Mouse (Mus musculus) megakaryocyte-erythroid progenitor cell, adult 5-6 weeks (primary cell): ENCODE measurements around the gene Naa15. TPM values are rescaled to one million over a fixed set of nuclear protein-coding genes. Genes with fewer than 3 reads are reported as not detected.
"Not testable (repeated sequence)": the region's sequence is repeated elsewhere in the genome, so short reads cannot be mapped to it uniquely, and the experiment has no call there.

Source experiments
- ATAC-seq: replicated peaks from 2 replicates; pipeline ENCODE4 v1.8.0; 2016; ENCODE audit warnings: mild to moderate bottlenecking, inconsistent platforms; ENCODE audit not compliant: severe bottlenecking, poor library complexity, low FRiP score, low TSS enrichment
- total RNA-seq, 2 experiments: library from RNA; stranded (forward) in 1 of 2; stranded (reverse) in 1 of 2; fragments of 200-1000, 215-1000 nt in 1 of 2; fragments of >200 nt in 1 of 2; fragmentation: Nextera tagmentation in 1 of 2; gene quantifications; 2 replicates each; pipeline ENCODE4 v1.2.3; 2014 to 2017

Gene Naa15
- total RNA-seq, 2 experiments from 2014 or later, result 123 to 129 TPM

DNA sequence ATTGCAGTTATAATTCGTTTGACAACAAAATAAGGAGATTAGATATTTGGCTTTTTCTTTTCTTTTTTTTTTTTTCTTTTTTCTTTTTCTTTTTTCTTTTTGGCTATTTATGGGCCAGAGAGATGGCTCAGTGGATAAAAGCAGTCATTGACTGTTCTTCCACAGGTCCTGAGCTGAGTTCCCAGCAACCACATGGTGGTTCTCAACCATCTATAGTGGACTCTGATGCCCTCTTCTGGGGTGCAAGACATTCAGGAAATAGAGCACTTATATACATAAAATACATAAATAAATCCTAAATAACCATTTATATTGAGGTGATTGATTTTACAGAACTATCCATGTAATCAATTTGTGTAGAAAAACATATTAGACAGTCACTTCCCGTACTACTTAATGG lies 2.5 kb downstream of the Naa15 start:
- no peak for ATAC-seq

DNA sequence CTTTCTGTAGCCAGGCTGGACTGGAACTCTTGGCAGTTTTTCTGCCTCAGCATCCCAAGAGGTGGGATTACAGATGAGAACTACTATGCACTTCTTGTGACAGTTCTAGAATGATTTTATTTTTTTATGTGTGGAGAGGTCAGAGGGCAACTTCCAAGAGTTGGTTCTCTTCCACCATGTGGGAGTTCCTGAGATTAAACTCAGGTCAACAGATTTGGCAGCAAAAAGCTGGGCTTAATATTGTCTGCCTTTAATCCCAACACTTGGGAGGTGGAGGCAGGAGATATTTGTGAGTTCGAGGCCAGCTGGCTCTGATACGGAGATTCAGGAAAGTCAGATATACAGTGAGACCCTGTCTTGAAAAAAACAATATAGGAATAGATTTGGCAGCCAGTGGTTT lies 3.0 kb downstream of the Naa15 start:
- ATAC-seq, result no peak

DNA sequence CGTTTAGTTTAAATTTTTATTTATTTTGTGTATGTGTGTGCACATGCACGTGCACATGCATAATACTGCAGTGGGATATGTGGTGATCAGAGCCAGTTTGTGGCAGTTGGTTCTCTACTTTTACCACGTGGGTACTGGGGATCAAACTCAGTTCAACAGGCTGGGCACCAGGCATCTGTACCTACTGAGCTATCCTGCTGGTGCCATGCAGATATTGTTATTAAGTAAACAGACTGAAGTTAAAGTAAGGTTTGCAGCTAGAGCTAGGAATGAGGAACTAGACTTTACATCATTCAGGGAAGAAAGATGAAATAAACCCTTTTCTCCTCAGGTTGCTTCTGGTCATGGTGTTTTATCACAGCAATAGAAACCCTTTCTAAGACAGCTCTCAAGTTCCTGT lies 7.0 kb downstream of the Naa15 start:
- no peak for ATAC-seq

DNA sequence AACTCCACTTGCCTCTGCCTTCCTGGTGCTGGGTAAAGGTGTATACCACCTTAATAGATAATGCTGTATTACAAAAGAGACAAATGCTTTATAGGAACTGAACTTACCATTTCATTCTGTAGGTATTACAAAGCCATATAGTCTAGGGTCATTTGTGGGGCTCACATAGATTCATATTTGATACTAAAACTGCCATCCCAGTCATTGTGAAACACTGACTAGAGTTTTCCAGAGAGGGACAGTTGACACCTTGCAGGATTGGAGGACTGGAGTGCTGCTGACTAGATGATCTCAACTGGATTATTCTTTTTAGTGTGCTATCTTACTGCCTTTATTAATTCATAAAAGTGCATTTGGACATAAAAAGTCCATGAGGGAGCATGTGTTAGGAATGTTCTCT lies 10.4 kb downstream of the Naa15 start:
- ATAC-seq, result no peak

DNA sequence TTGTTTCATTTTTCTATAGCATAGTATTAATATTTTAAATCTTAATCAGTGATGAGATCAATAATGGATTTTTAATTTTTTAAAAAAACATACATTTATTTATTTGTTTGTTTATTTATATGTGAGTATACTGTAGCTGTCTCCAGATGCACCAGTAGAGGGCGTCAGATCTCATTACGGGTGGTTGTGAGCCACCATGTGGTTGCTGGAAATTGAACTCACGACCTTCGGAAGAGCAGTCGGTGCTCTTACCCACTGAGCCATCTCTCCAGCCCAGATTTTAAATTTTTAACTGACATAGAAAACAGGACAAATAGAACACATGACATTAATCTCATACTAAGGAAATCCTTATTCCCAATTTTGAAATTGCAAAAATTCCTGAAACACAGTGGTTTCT lies 19.4 kb downstream of the Naa15 start:
- ATAC-seq, result not testable (repeated sequence)

DNA sequence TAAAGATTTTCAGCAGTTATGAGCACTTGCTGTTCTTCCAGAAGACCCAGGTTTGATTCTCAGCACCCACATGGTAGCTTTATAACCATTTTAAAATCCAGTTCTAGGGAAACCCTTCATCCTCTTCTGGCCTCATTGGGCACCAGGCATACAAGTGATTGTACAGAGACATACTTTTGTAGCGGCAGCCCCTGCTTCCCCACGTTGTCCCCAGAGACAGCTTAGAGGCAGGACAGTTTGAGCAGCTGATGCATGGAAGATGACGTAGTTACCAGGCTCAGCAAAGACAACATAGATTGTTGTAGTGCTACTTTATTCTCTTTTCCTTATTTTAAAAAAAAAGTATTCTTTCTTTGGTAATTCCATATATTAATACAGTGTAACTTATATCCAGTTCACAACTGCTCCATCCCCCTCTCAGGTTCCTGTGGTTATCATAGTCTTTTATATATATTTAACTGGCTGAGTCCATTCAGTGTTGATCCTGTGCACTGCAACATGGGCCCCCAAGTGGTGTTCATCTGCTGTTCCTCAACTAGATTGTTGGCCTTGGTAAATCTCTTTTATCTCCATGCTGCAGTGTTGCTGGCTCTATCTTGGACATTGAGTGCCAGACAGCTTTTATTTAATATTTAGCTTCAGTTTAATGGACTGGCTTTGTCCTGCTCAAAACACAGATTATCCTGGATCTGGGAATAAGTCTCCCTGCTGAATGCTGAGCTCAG lies 20.1 kb downstream of the Naa15 start:
- ATAC-seq, result peak; percentile 74

DNA sequence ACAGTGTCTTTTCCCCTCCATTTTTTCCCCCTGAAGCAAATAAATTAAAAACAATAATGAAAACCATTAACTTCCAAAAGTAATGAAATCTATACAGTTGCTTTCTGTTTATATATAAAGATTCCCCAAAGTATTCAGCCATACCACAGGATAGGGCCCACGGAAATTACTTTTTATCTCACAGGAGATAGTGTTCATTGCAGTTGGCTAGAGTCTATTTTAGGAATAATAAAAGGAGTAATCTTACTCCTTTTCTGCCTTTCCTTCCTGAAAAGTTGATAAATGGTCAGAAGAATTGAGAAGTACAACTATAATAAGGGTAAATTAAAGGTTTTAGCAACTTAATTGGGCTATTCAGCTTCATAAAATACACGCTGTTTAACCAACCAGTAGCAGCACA lies 53.6 kb downstream of the Naa15 start:
- ATAC-seq, result no peak

DNA sequence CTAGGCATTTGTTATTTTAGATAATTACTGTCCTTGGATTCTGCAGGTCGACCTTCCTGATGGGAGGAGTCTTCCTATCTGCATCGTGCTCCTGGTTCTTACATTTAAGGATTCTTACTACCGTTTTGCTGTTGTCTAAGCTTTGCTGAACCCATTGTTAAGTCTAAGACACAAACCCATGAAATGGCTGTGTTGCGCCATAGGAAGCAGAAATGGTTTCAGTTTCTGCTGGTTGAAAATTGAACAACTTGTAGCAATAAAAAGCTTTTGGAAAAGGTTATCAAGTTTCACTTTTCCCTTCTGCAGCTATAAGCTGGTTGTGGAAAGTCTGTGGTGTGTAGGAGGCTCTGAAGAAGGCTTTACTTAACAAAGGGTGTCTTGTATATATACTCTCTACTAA lies 60.8 kb downstream of the Naa15 start:
- ATAC-seq, result no peak

DNA sequence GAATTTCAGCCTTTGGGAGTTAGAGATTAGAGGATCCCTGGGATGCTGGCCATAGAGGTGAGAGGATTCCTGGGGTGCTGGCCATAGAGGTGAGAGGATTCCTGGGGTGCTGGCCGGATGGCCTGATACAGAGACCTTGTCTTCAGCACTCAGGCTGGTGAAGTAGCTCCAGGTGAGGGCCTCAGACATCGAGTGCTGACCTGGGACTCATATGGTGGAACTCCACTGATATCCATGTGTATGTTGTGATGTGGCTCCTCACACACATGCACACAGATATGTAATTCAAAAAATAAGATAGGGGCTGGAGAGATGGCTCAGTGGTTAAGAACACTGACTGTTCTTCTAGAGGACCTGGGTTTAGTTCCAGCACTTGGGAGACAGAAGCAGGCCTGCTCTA lies 64.9 kb downstream of the Naa15 start:
- ATAC-seq, result no peak

DNA sequence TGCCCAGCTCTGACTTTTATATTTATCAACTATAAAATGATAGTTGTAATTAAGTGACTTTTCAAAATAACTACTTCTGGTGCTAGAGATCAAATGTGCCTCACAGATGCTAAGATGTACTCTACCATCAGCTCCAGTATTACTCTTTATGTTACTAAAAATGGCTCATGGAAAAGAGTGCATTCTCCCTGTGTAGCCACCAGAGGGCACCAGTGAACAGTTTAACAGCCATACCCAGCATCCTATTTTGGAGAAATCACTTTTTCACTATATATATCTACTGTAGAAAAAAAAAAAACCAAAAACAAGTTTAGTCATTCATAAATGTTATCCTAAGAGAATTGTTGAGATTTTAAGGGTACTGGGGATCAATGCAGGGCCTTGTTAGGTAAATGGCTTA lies 66.1 kb downstream of the Naa15 start:
- ATAC-seq, result no peak

DNA sequence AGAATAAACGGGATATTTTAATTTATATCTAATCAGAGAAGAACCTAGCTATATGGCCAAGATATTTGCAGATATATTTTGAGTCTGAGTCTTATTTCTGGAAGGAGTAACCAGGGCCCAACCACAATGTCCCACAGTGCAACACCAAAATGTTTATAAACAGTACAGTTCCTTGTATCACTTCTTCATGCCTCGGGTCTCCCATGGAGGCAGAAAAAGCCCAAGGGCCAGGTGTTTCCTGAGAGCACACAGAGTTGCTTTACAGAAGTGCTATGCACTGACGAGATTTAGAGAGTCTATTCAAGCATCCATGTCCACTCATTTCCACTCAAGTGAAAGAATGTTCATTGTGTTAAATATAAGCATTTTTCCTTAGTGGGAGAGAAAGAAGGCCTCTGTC lies 66.9 kb downstream of the Naa15 start:
- no peak for ATAC-seq

DNA sequence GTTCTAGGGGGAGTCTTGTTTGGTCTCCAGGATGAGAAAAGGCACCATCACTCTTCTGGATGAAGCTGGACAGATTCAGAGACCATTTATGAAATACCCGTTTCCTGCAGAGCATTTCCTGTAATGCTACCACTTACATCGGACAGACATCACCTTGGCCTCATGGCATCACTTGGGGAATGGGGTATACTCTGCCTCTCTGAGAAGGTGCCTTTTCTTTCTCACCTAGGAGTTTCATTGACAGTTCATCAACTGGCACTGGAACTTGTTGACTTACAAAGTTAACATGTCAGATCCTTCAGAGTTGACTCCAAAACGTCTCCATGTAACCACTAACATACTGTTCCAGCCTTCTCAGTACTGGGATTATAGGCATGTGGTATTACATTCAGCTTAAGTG lies 67.8 kb downstream of the Naa15 start:
- no peak for ATAC-seq

DNA sequence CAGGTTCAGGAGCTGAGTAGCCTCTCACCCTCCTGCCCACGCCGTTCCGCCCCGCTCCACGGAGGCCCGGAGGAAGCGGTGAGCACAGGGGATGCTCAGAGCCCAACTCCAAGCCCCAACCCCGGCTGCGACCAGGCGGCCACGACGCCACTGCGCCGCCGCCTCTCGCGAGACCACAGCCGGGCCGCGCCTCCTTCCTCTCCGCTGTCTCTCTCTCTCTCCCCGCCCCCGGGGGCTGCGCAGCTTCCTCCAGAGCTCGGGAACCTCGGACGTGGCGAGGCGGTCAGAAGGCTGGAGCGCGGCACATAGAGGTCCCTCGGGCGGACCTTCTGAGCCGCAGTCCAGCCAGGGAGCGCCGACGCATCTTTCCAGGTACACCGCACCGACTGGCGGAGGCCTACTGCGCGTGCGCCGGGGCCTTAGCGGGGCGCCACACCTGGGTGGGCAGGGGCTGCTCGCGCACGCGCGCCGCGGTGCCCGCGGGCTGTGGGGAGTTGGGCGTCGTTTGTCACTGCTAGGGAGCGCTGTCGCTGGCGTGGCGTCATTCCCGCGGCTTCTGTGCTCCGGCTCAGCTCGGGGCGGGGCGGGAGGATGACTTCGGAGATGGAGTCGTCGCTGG lies 68.9 kb downstream of the Naa15 start, which contains the start of gene Rab33b:
TSS of gene Rab33b (plus strand) at position 180 of the 619 bp plus-strand sequence.
- peak; percentile 90 for ATAC-seq

DNA sequence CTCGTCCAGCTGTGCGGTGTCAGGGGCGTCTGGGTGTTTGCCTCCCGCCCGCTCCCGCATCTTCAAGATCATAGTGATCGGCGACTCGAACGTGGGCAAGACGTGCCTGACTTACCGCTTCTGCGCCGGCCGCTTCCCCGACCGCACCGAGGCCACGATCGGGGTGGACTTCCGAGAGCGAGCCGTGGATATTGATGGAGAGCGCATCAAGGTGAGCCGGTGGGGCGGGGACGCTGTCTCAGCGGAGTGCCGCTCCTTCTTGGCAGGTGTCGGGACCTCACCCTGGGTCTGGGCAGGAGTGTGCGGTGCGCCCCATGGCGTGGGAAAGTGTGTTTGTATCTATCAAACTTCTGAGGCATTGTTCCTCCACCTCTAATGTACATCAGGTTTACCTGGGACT lies 69.4 kb downstream of the Naa15 start:
- peak; percentile 32; the same call in 1 of the 2 replicates for ATAC-seq

DNA sequence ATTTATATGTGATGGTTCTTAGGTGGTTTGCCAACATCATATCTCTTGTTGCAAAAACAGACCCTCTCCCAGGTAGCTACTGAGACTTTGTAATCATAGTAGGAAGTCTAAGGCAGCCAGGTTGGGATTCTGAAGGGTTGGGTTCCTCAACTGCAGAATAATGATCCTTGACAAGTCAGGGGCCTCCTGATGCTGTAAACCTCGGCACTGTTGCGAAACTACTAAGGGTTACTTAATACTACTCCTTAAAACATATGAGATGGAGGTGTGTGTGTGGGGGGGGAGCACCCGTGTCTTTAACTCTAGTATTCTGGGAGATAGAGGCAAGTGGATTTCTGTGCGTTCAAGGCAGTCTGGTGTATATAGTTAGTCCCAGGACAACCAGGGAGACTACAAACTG lies 70.4 kb downstream of the Naa15 start:
- no peak for ATAC-seq

DNA sequence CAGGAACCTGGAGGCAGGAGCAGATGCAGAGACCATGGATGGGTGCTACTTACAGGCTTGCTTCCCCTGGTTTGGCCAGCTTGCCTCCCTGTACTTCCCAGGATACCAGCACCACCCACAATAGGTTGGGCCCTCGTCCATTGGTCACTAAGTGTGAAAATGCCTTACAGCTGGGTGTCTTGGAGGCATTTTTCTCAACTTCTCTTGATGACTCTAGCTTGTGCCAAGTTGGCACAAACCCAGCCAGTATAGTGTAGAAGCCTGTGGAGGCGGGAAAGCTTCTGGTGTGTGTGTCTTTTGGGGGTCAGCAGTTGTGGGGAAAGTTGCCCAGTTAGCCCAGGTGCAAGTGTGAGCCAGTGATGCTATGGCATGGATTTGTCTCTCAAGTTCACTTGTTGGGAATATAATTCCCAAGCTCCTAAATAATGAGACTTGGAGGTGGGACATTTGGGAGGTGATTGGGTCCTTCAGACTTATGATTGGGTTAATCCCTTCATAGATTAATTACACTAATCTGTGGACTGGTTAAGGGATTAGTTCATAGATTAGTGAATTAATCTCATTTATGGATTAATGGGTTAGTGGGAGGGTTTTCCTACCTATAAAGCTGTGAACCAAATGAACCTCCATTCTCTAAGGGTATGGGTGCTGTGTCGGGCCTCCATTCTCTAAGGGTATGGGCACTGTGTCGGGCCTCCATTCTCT lies 71.7 kb downstream of the Naa15 start:
- ATAC-seq, result no peak

DNA sequence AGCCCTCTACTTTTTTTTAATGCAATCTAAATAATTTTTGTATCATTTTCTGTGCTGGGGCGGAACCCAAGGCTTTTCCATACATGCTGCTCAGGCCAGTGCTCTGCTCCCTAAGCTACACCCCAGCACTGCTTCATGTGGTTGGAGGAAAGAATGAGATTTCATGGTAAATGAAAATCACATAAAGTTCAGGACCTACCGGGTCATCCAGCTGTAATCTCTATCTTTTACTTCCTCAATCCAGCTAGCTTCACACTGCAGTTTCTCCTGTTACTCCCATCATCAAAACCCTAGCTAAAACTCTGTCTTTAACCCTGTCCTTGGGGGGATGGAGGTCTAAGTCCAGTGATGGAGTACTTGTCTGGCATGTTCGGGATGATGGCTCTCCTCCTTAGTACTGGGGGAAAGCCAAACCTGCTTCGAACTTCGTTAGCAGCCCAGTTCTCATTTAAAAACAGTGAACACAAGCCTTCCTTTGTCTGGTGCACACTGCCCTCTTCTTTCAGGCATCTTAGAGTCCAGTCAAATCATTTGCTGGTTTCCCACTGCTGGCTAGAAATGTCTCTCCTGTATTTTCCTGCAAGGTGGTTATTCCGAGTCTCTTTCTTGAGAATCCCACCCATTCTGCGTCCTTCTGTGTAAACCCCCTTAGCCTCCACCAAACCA lies 75.3 kb downstream of the Naa15 start:
- no peak for ATAC-seq

DNA sequence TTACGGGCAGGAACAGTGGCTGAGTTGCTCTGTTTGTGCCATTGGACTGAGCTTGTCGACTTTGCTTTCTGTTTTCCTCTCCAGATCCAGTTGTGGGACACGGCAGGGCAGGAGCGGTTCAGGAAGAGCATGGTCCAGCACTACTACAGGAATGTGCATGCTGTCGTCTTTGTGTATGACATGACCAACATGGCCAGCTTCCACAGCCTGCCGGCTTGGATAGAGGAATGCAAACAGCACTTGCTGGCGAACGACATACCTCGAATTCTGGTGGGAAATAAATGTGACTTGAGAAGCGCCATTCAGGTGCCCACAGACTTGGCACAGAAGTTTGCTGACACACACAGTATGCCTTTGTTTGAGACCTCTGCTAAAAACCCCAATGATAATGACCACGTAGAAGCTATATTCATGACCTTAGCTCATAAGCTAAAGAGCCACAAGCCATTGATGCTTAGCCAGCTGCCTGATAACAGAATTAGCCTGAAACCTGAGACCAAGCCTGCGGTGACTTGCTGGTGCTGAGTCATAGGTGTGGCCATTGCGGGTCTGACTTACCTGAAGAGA lies 78.4 kb downstream of the Naa15 start:
- ATAC-seq, result no peak

DNA sequence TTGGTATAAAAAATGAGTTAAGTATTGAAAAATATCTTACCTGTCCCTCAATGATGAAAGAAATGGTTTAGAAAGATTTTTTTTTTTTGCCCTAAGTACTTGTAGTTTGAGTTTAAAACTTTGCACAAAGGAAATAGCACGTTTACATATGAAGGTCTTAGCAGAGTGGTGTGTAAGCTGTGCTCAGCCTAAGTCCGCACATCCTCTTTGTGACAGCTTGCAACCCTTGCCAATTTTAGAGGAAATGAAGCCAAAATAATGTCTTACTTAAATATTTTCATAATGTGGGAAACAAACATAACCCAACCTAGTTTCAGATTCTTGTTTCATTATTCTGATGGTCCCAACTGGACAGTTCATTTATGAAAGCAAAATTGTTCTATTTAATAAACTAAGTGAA lies 79.5 kb downstream of the Naa15 start:
- no peak for ATAC-seq

DNA sequence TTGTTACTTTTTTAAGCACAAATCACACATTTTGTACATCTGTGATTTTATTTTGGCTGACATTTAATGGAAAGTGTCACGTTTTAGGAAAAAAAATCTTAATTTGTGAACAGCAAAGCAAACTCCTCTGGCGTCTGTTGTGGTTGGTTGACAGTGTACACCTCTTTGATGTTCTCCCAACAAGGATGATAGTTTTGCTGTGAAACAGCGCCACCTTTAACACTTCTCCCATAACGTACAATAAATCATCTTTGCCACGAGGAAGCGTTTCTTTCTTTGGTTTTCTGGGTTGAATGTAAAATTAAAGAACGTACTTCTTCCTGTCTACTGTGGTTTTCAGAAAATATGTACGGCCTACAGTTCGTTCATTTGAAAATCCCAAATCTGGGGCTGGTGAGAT lies 80.7 kb downstream of the Naa15 start:
- no peak for ATAC-seq
